Mouse (Mus musculus) monocyte, adult 5-6 weeks (primary cell): ENCODE measurements around the gene Prss32. TPM values are rescaled to one million over a fixed set of nuclear protein-coding genes. Genes with fewer than 3 reads are reported as not detected.

Experiments
- total RNA-seq: library from RNA; stranded (forward); fragments of 200-1000, 200-491, 200-594 nt; gene quantifications from 3 replicates; pipeline ENCODE4 v1.2.3, GENCODE M21; 2017

The Prss32 gene
- total RNA-seq, 1 experiment from 2014 or later = not detected

Other genes with a start within 250 kb of the Prss32 start
- gene Zfp13, start 244.4 kb upstream of the Prss32 start, total RNA-seq = not detected in 3 replicates
- not detected in 3 replicates for gene Zscan10, start 243.0 kb upstream of the Prss32 start, total RNA-seq
- gene Mmp25, start 198.6 kb upstream of the Prss32 start, total RNA-seq = 0.29 to 4.9 TPM (median 3.0 TPM) in 3 replicates
- 1.4 TPM in 1 of 3 replicates, not detected in the others for gene Bicdl2, start 183.3 kb upstream of the Prss32 start, total RNA-seq
- 36.7 to 49.3 TPM (median 38.3 TPM) in 3 replicates for gene Hcfc1r1, start 170.3 kb upstream of the Prss32 start, total RNA-seq
- 20.3 to 21.9 TPM (median 21.2 TPM) in 3 replicates for gene Thoc6, start 170.0 kb upstream of the Prss32 start, total RNA-seq
- gene Tnfrsf12a, start 166.4 kb upstream of the Prss32 start, total RNA-seq = 29.6 to 37.5 TPM (median 33.9 TPM) in 3 replicates
- gene Cldn6, start 164.6 kb upstream of the Prss32 start, total RNA-seq = not detected in 3 replicates
- gene Cldn9, start 159.8 kb upstream of the Prss32 start, total RNA-seq = not detected in 3 replicates
- not detected in 3 replicates for gene 1520401A03Rik, start 121.1 kb upstream of the Prss32 start, total RNA-seq
- gene Pkmyt1, start 117.5 kb upstream of the Prss32 start, total RNA-seq = 0.86 to 3.7 TPM (median 2.6 TPM) in 3 replicates
- gene Paqr4, start 103.0 kb upstream of the Prss32 start, total RNA-seq = 0.38 to 5.1 TPM (median 2.9 TPM) in 3 replicates
- gene Kremen2, start 98.0 kb upstream of the Prss32 start, total RNA-seq = 0.39 TPM in 1 of 3 replicates, not detected in the others
- 7.0 to 19.0 TPM (median 8.6 TPM) in 3 replicates for gene Flywch1, start 72.3 kb upstream of the Prss32 start, total RNA-seq
- 2.5 TPM in 1 of 3 replicates, not detected in the others for gene Flywch2, start 57.8 kb upstream of the Prss32 start, total RNA-seq
- 91.7 to 297 TPM (median 188 TPM) in 3 replicates for gene Srrm2, start 53.3 kb upstream of the Prss32 start, total RNA-seq
- gene Elob, start 14.7 kb upstream of the Prss32 start, total RNA-seq = 89.4 to 137 TPM (median 96.5 TPM) in 3 replicates
- gene Prss33, start 7.8 kb upstream of the Prss32 start, total RNA-seq = not detected in 3 replicates
- not detected in 3 replicates for gene Prss41, start 317 bp downstream of the Prss32 start, total RNA-seq
- not detected in 3 replicates for gene Prss21, start 24.2 kb downstream of the Prss32 start, total RNA-seq
- gene Dcpp1, start 37.0 kb downstream of the Prss32 start, total RNA-seq = not detected in 3 replicates
- gene Dcpp2, start 37.0 kb downstream of the Prss32 start, total RNA-seq = not detected in 3 replicates
- gene Dcpp3, start 73.6 kb downstream of the Prss32 start, total RNA-seq = not detected in 3 replicates
- gene Sbp, start 97.8 kb downstream of the Prss32 start, total RNA-seq = not detected in 3 replicates
- gene Sbpl, start 111.4 kb downstream of the Prss32 start, total RNA-seq = not detected in 3 replicates
- 0.76 to 1.2 TPM in 2 of 3 replicates, not detected in the other for gene Prss30, start 136.7 kb downstream of the Prss32 start, total RNA-seq
- not detected in 3 replicates for gene Prss22, start 154.2 kb downstream of the Prss32 start, total RNA-seq
- gene Prss27, start 194.3 kb downstream of the Prss32 start, total RNA-seq = not detected in 3 replicates
- 15.4 to 22.7 TPM (median 16.9 TPM) in 3 replicates for gene Kctd5, start 229.6 kb downstream of the Prss32 start, total RNA-seq